Comparison of ENCODE assay signal across 7 mouse cellular contexts in genomic region chr7:43782275-43783265, GRCm38 (mm10). TPM values are rescaled to one million over a fixed set of nuclear protein-coding genes. Genes with fewer than 3 reads are reported as not detected.
DNase-seq lines count a peak whose midpoint lies in the region; TF ChIP-seq lines count a peak whose summit lies in the region.

No protein-coding gene starts in this region.

- peak; percentile 86 for DNase-seq in adrenal gland, postnatal 10 days
- DNase-seq in embryo, embryonic 11.5 days (ENCODE audit: low read depth, low spot score): peak; percentile 65
- DNase-seq in heart, adult 2 months: peak; percentile 76 to 84
- DNase-seq in kidney, adult 18-20 months: peak; percentile 78
- DNase-seq in liver: peak; percentile 67
- peak; percentile 51 to 81 for DNase-seq in monocyte, adult 2 months (ENCODE audit: low read depth in 1 of 2, low spot score in 2 of 2)
- DNase-seq in spleen, postnatal 4 days (ENCODE audit: low spot score in 2 of 2): peak; percentile 60 to 87

- no peaks in the 10 kb centered on the region for H3K27me3 ChIP-seq in heart, adult 2 months (ENCODE audit: control insufficient read depth, insufficient read depth, low read length)

- intact Hi-C loops in heart, adult 2 months (cut with DNase I): loop anchor here (2.0 to 10.0 kb wide), 3 partner anchors 102 to 208 kb away; partner anchors contain the start of gene Zfp719

- peak overlapping the region; percentile 39; the same call in 1 of the 2 replicates for H3K4me3 ChIP-seq in heart, adult 2 months

- WGBS in heart, adult 2 months: 9% methylated on average over 36 of the region's 36 CpGs

- TF ChIP-seq EP300 in heart, adult 2 months (IDR thresholded peaks at IDR 0.05; ENCODE audit: insufficient read depth, low read depth, low read length): no peak

- no peaks in the 10 kb centered on the region for H3K79me2 ChIP-seq in heart, adult 2 months (replicated peaks; ENCODE audit: control insufficient read depth, insufficient read depth, low read length)

- H3K36me3 ChIP-seq in heart, adult 2 months (ENCODE audit: control insufficient read depth, insufficient read depth, low read length): no peaks in the 10 kb centered on the region

- peak; percentile 79 for TF ChIP-seq CTCF in heart, adult 2 months (IDR thresholded peaks at IDR 0.05)

- 0 out of 2 replicates have a peak, but pooled peaks cover 2% of the 10 kb centered on the region for H3K4me1 ChIP-seq in heart, adult 2 months (ENCODE audit: control insufficient read depth, insufficient read depth, low read length)

- no peak overlapping the region for H3K27ac ChIP-seq in heart, adult 2 months

- H3K9ac ChIP-seq in heart, adult 2 months (ENCODE audit: low read depth, low read length): peak overlapping the region; percentile 23

- no peak for TF ChIP-seq POLR2A in heart, adult 2 months (IDR thresholded peaks at IDR 0.05; ENCODE audit: insufficient read depth, low read depth, low read length)

RNA-seq across cellular contexts. Expression of gene Klk10, which starts 1.7 kb away (rescaled TPM):
- under 1 TPM; 0.45 to 0.79 TPM for total RNA-seq in adrenal gland, postnatal 10 days (2021)
- under 1 TPM; 0.27 to 0.65 TPM for total RNA-seq in heart, adult 2 months (2021)
- 0.70 and 1.8 TPM in 2 replicates for polyA plus RNA-seq in heart, adult 2 months (2012; rRNA removed)

RNA-seq across cellular contexts. Expression of gene Klk11, which starts 8.2 kb away (rescaled TPM):
- total RNA-seq in adrenal gland, postnatal 10 days (2021): under 1 TPM in 1 of 2 experiments, not detected in 1; 0.27 TPM
- under 1 TPM; 0.25 to 0.44 TPM for total RNA-seq in heart, adult 2 months (2021)
- polyA plus RNA-seq in heart, adult 2 months (2012; rRNA removed): 0.20 and 0.78 TPM in 2 replicates

RNA-seq across cellular contexts. Expression of gene Klk9, which starts 9.1 kb away (rescaled TPM):
- total RNA-seq in adrenal gland, postnatal 10 days (2021): not detected
- not detected for total RNA-seq in heart, adult 2 months (2021)
- polyA plus RNA-seq in heart, adult 2 months (2012; rRNA removed): 0.12 TPM in 2 replicates

RNA-seq across cellular contexts. Expression of gene Klk12, which starts 13.9 kb away (rescaled TPM):
- not detected for total RNA-seq in adrenal gland, postnatal 10 days (2021)
- not detected for total RNA-seq in heart, adult 2 months (2021)
- not detected in 2 replicates for polyA plus RNA-seq in heart, adult 2 months (2012; rRNA removed)

RNA-seq across cellular contexts. Expression of gene Klk8, which starts 14.8 kb away (rescaled TPM):
- total RNA-seq in adrenal gland, postnatal 10 days (2021): 1 to 10 TPM; 7.0 to 7.3 TPM
- total RNA-seq in heart, adult 2 months (2021): 10 to 100 TPM; 10.6 TPM
- 8.5 and 9.0 TPM in 2 replicates for polyA plus RNA-seq in heart, adult 2 months (2012; rRNA removed)
